Mouse (Mus musculus): ENCODE measurements around the gene Srebf1. TPM values are rescaled to one million over a fixed set of nuclear protein-coding genes. Genes with fewer than 3 reads are reported as not detected.

The Srebf1 gene
- polyA plus RNA-seq (2014; fragmentation: Illumina TruSeq; extraction: RNeasy Lipid Tissue Mini Kit (QIAGEN cat#74804); ENCODE audit: low read depth, low replicate concordance), result 8.4 TPM

DNA sequence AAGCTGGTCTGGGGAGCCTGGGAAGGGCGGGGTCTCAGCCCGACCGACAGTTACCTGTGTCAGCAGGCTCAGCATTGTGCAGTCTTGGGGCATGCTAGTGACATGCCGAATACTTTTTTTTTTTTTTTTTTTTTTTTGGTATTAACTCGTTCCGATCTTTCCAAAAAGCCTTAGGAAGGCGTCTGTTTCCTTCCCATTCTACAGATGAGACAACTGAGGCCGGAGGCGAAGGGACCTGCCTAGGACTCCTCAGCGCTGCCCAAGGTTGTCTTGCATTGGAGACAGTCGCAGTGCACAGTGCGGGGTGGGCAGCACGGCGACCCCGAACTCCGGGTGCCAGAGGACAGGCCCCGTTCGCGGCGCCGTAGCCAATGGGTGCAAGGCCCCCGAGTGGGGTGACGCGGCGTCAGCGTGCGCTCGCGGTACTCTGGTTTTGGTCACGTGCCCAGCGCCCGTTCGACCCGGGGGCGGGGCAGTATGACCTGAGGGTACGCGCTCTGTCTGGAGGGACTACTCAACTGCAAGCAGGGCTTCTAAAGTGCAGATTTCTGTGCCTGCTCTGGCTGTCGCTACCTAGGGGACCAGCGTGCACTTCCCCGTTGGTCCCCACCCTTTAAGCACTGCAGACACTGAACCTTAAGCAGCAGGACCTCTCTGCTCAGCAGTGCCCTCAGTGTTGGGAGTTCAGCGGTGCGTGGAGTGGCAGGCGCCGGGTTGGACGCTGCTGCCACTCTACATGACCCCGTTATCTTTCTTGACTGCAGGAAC, at the start of gene Srebf1:
TSS of gene Srebf1 (minus strand) at position 113 of the 768 bp plus-strand sequence.

Other genes with a start within 250 kb of the Srebf1 start
- gene Pemt, start 176.1 kb downstream of the Srebf1 start, polyA plus RNA-seq (2014; fragmentation: Illumina TruSeq; extraction: RNeasy Lipid Tissue Mini Kit (QIAGEN cat#74804); ENCODE audit: low read depth, low replicate concordance), result 28.9 TPM
- gene Rai1, start 117.6 kb downstream of the Srebf1 start, polyA plus RNA-seq (2014; fragmentation: Illumina TruSeq; extraction: RNeasy Lipid Tissue Mini Kit (QIAGEN cat#74804); ENCODE audit: low read depth, low replicate concordance), result 0.93 TPM
- gene Tom1l2, start 130.3 kb upstream of the Srebf1 start, polyA plus RNA-seq (2014; fragmentation: Illumina TruSeq; extraction: RNeasy Lipid Tissue Mini Kit (QIAGEN cat#74804); ENCODE audit: low read depth, low replicate concordance), result 3.8 TPM
- 0.26 TPM for gene Drc3, start 130.7 kb upstream of the Srebf1 start, polyA plus RNA-seq (2014; fragmentation: Illumina TruSeq; extraction: RNeasy Lipid Tissue Mini Kit (QIAGEN cat#74804); ENCODE audit: low read depth, low replicate concordance)
- gene Gid4, start 194.6 kb upstream of the Srebf1 start, polyA plus RNA-seq (2014; fragmentation: Illumina TruSeq; extraction: RNeasy Lipid Tissue Mini Kit (QIAGEN cat#74804); ENCODE audit: low read depth, low replicate concordance), result 21.7 TPM
- gene Atpaf2, start 195.9 kb upstream of the Srebf1 start, polyA plus RNA-seq (2014; fragmentation: Illumina TruSeq; extraction: RNeasy Lipid Tissue Mini Kit (QIAGEN cat#74804); ENCODE audit: low read depth, low replicate concordance), result 7.8 TPM
- gene Drg2, start 232.0 kb upstream of the Srebf1 start, polyA plus RNA-seq (2014; fragmentation: Illumina TruSeq; extraction: RNeasy Lipid Tissue Mini Kit (QIAGEN cat#74804); ENCODE audit: low read depth, low replicate concordance), result 17.3 TPM
- not detected for gene Myo15, start 246.8 kb upstream of the Srebf1 start, polyA plus RNA-seq (2014; fragmentation: Illumina TruSeq; extraction: RNeasy Lipid Tissue Mini Kit (QIAGEN cat#74804); ENCODE audit: low read depth, low replicate concordance)